ENCODE assay signal across 8 mouse cellular contexts in the genomic region with DNA sequence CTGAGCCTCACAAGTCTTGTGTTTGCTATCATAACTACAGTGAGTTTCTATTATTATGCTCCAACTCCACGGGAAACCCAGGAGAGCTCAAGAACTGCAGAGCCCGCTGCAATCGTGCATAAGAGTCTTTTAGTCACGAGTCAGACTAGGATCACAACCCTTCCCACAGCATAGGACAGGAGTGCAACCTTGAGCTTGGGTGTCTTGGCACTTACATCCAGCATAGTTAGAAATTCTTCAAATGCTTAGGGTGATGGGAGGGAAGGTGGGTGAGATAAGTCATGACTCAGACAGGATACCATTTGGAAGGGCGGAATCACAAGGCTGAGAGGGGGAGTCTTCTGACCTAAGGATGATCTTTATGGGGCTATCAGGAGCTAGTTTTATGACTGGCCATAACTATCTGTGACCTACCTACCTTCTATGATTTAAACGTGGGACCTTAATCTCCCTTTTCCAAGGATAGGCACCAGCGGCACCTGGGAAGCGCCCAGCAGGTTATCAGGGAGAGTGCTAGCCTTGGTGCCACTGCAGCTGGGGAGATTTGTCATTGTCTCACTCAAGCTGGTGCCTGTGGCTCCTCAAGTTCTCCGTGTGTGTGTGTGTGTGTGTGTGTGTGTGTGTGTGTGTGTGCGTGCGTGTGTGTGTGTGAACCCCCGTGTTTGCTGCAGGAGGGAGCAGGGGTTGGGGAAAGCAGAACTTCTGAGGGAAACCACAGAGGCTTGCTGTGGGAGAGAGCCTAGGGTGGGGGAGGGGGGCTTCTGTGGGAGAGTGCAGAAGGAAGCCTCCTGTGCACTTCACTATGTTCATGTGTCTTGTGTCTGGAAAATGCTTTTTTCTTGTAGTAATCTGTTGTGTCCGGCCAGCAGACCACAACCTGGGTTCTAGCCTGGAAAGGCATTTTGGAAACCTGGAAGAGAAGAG. TPM values are rescaled to one million over a fixed set of nuclear protein-coding genes. Genes with fewer than 3 reads are reported as not detected.
DNase-seq lines count a peak whose midpoint lies in the region; ATAC-seq and TF ChIP-seq lines count a peak whose summit lies in the region.

No protein-coding gene starts in this region.

- H3K4me3 ChIP-seq in forebrain, embryonic 12.5 days (replicated peaks) = no peak overlapping the region
- no peak overlapping the region for H3K4me3 ChIP-seq in forebrain, embryonic 11.5 days (ENCODE audit: low read depth, low read length)
- 0 out of 2 replicates have a peak overlapping the region, but pooled peaks have one; percentile 8 for H3K4me3 ChIP-seq in limb, embryonic 13.5 days
- no peak overlapping the region for H3K4me3 ChIP-seq in stomach, postnatal 0 days (ENCODE audit: low read depth, low read length)

- H3K36me3 ChIP-seq in forebrain, embryonic 12.5 days (replicated peaks) = no peaks in the 10 kb centered on the region
- no peaks in the 10 kb centered on the region for H3K36me3 ChIP-seq in forebrain, embryonic 11.5 days (ENCODE audit: control insufficient read depth, insufficient read depth, low read length)
- no peaks in the 10 kb centered on the region for H3K36me3 ChIP-seq in limb, embryonic 13.5 days
- no peaks in the 10 kb centered on the region for H3K36me3 ChIP-seq in stomach, postnatal 0 days (ENCODE audit: control insufficient read depth, insufficient read depth, low read length)

- no peak overlapping the region for H3K27ac ChIP-seq in forebrain, embryonic 12.5 days
- H3K27ac ChIP-seq in forebrain, embryonic 11.5 days (ENCODE audit: low read depth, low read length) = no peak overlapping the region
- H3K27ac ChIP-seq in limb, embryonic 13.5 days = no peak overlapping the region
- H3K27ac ChIP-seq in stomach, postnatal 0 days (replicated peaks) = no peak overlapping the region

- no peaks in the 10 kb centered on the region for H3K27me3 ChIP-seq in forebrain, embryonic 12.5 days
- H3K27me3 ChIP-seq in forebrain, embryonic 11.5 days (ENCODE audit: control insufficient read depth, insufficient read depth, low read length) = no peaks in the 10 kb centered on the region
- H3K27me3 ChIP-seq in limb, embryonic 13.5 days = no peaks in the 10 kb centered on the region
- no peaks in the 10 kb centered on the region for H3K27me3 ChIP-seq in stomach, postnatal 0 days (ENCODE audit: control insufficient read depth, insufficient read depth, low read length)

- DNase-seq in forebrain, embryonic 11.5 days (ENCODE audit: low spot score) = no peak
- peak; percentile 17 for DNase-seq in right cerebral cortex, postnatal 14 days
- DNase-seq in right cerebral cortex, adult 18-20 months = no peak
- DNase-seq in stomach, postnatal 0 days (ENCODE audit: low spot score) = peak; percentile 22
- DNase-seq in layer of hippocampus, adult 11-12 months (ENCODE audit: low spot score) = no peak
- DNase-seq in right cerebral cortex, postnatal 36 days (ENCODE audit: low spot score in 2 of 2) = no peak

- no peak for TF ChIP-seq EP300 in stomach, postnatal 0 days (optimal IDR thresholded peaks at IDR 0.05)

- 0 out of 2 replicates have a peak, but pooled peaks have one; percentile 23 for ATAC-seq in forebrain, embryonic 12.5 days (ENCODE audit: low FRiP score)
- ATAC-seq in forebrain, embryonic 11.5 days (replicated peaks; ENCODE audit: low FRiP score) = no peak
- ATAC-seq in limb, embryonic 13.5 days (ENCODE audit: low FRiP score, low read depth) = no peak
- 0 out of 2 replicates have a peak, but pooled peaks have one; percentile 47 for ATAC-seq in stomach, postnatal 0 days (ENCODE audit: low FRiP score, low TSS enrichment)

- no peak overlapping the region for H3K9ac ChIP-seq in forebrain, embryonic 12.5 days
- no peak overlapping the region for H3K9ac ChIP-seq in forebrain, embryonic 11.5 days (ENCODE audit: low read length)
- no peak overlapping the region for H3K9ac ChIP-seq in limb, embryonic 13.5 days
- H3K9ac ChIP-seq in stomach, postnatal 0 days (ENCODE audit: low read length) = no peak overlapping the region

- H3K4me2 ChIP-seq in forebrain, embryonic 12.5 days = no peak overlapping the region
- H3K4me2 ChIP-seq in forebrain, embryonic 11.5 days (ENCODE audit: low read depth, low read length, severe bottlenecking) = no peak overlapping the region
- H3K4me2 ChIP-seq in limb, embryonic 13.5 days (replicated peaks) = peak overlapping the region; percentile 51
- peak overlapping the region; percentile 34; the same call in 1 of the 2 replicates for H3K4me2 ChIP-seq in stomach, postnatal 0 days (replicated peaks; ENCODE audit: low read depth)

- WGBS in forebrain, embryonic 12.5 days = 32% methylated on average over 13 of the region's 13 CpGs
- WGBS in forebrain, embryonic 11.5 days = 31% methylated on average over 13 of the region's 13 CpGs
- 27% methylated on average over 13 of the region's 13 CpGs for WGBS in limb, embryonic 13.5 days
- WGBS in stomach, postnatal 0 days = 29% methylated on average over 13 of the region's 13 CpGs

- TF ChIP-seq CTCF in stomach, postnatal 0 days (IDR thresholded peaks at IDR 0.05; ENCODE audit: low read depth) = no peak

- no peaks in the 10 kb centered on the region for H3K9me3 ChIP-seq in forebrain, embryonic 12.5 days
- no peaks in the 10 kb centered on the region for H3K9me3 ChIP-seq in forebrain, embryonic 11.5 days (ENCODE audit: control insufficient read depth, low read length)
- H3K9me3 ChIP-seq in limb, embryonic 13.5 days = no peaks in the 10 kb centered on the region
- H3K9me3 ChIP-seq in stomach, postnatal 0 days (ENCODE audit: control insufficient read depth, low read length) = no peaks in the 10 kb centered on the region

- H3K4me1 ChIP-seq in forebrain, embryonic 12.5 days = no peaks in the 10 kb centered on the region
- no peaks in the 10 kb centered on the region for H3K4me1 ChIP-seq in forebrain, embryonic 11.5 days (replicated peaks; ENCODE audit: control insufficient read depth, insufficient read depth, low read length)
- peaks cover 9% of the 10 kb centered on the region for H3K4me1 ChIP-seq in limb, embryonic 13.5 days
- no peaks in the 10 kb centered on the region for H3K4me1 ChIP-seq in stomach, postnatal 0 days (replicated peaks; ENCODE audit: control insufficient read depth, insufficient read depth)

RNA-seq across cellular contexts. Expression of gene Ccdc171, which starts 42.1 kb away (rescaled TPM):
- polyA plus RNA-seq in forebrain, embryonic 12.5 days (2016; fragmentation: Nextera tagmentation; extraction: Ambion mirVana) = 6.0 and 8.3 TPM in 2 replicates
- 5.4 and 5.5 TPM in 2 replicates for polyA plus RNA-seq in forebrain, embryonic 11.5 days (2014; fragmentation: Nextera tagmentation; extraction: Ambion mirVana)
- 4.2 and 4.6 TPM in 2 replicates for polyA plus RNA-seq in limb, embryonic 13.5 days (2015; fragmentation: Nextera tagmentation; extraction: Ambion mirVana)
- 1.0 and 1.4 TPM in 2 replicates for polyA plus RNA-seq in stomach, postnatal 0 days (2015; fragmentation: Nextera tagmentation; extraction: Ambion mirVana)

Comparison
In these comparisons a context has a peak if more than half of its experiments do, and no peak if none do; other contexts are left out.
1. ATAC-seq: peak in forebrain, embryonic 12.5 days (single experiment) and stomach, postnatal 0 days (single experiment); none in forebrain, embryonic 11.5 days (single experiment) and limb, embryonic 13.5 days (single experiment).
2. DNase-seq: peak in right cerebral cortex, postnatal 14 days (single experiment) and stomach, postnatal 0 days (single experiment); none in forebrain, embryonic 11.5 days (single experiment), right cerebral cortex, adult 18-20 months (single experiment), layer of hippocampus, adult 11-12 months (single experiment) and right cerebral cortex, postnatal 36 days (0 of 2).
3. H3K4me2 ChIP-seq: peak in limb, embryonic 13.5 days (single experiment) and stomach, postnatal 0 days (single experiment); none in forebrain, embryonic 12.5 days (single experiment) and forebrain, embryonic 11.5 days (single experiment).